Mouse (Mus musculus) cerebellum, adult 9-11 months (tissue): ENCODE data around the gene Tmem92.

ENCODE experiments used
- DNase-seq: peaks from one replicate; pipeline ENCODE4 v3.0.0; 2022

Gene Tmem92

GRCm38 (mm10) chr11:94727306-94727705 is 55.2 kb downstream of the Tmem92 start:
- DNase-seq, result no peak
